Mouse (Mus musculus): ENCODE data around the gene Lypla2. TPM values are rescaled to one million over a fixed set of nuclear protein-coding genes. Genes with fewer than 3 reads are reported as not detected.
A peak's percentile ranks its signal among the peaks of the same experiment; 100 is the strongest.

Lypla2 gene
- total and polyA plus RNA-seq, 3 experiments: 54.9 to 91.8 (median 57.2) TPM

GRCm38 (mm10) chr4:135986943-135987710, 14.7 kb upstream of the Lypla2 start, which contains the start of gene Pithd1:
TSS of gene Pithd1 (minus strand) at chr4:135987264.
- H3K79me2 ChIP-seq (replicated peaks; ENCODE audit: control insufficient read depth, extremely low read depth, insufficient read depth, poor library complexity, severe bottlenecking): peaks cover 21% of the 10 kb centered on the region
- H3K27ac ChIP-seq (ENCODE audit: insufficient read depth, low read depth): peak within 1 kb of the TSS; percentile 14; the same call in 1 of the 2 replicates
- TF ChIP-seq CHD1 (IDR thresholded peaks at IDR 0.05; ENCODE audit: low read depth, low read length) (no peak), USF1 (IDR thresholded peaks at IDR 0.05; ENCODE audit: low read depth, low read length) (no peak), NELFE (IDR thresholded peaks at IDR 0.05; ENCODE audit: low read depth, low read length) (peak; percentile 96), MAZ (IDR thresholded peaks at IDR 0.05; ENCODE audit: low read depth, low read length) (peak; percentile 79), MAFK (IDR thresholded peaks at IDR 0.05; ENCODE audit: insufficient replicate concordance, low read length) (no peak), SIN3A (IDR thresholded peaks at IDR 0.05; ENCODE audit: low read length) (peak; percentile 92), ELF1 (IDR thresholded peaks at IDR 0.05; ENCODE audit: low read depth, low read length) (peak; percentile 49; the same call in 1 of the 2 replicates), CHD2 (IDR thresholded peaks at IDR 0.05; ENCODE audit: low read length) (no peak), MAX (IDR thresholded peaks at IDR 0.05; ENCODE audit: low read length) (peak; percentile 84), HCFC1 (IDR thresholded peaks at IDR 0.05; ENCODE audit: low read depth, low read length) (peak; percentile 76), MEF2A (IDR thresholded peaks at IDR 0.05; ENCODE audit: borderline replicate concordance, low read depth, low read length) (peak; percentile 65; the same call in 1 of the 2 replicates), TCF12 (IDR thresholded peaks at IDR 0.05; ENCODE audit: low read depth, low read length) (peak; percentile 82), BHLHE40 (IDR thresholded peaks at IDR 0.05; ENCODE audit: low read depth, low read length) (0 out of 2 replicates have a peak, but pooled peaks have one; percentile 14), CTCF (conservative IDR thresholded peaks at IDR 0.05 in 1 of 2, IDR thresholded peaks at IDR 0.05 in 1 of 2; ENCODE audit: low read depth in 2 of 2, low read length in 2 of 2) (peak in 1 of 2 experiments; percentile 35; a peak in 1 of 4 replicates), MXI1 (IDR thresholded peaks at IDR 0.05; ENCODE audit: low read depth, low read length) (peak; percentile 86), JUN (IDR thresholded peaks at IDR 0.05; ENCODE audit: insufficient read depth, low read depth, low read length) (no peak), UBTF (IDR thresholded peaks at IDR 0.05; ENCODE audit: low read depth, low read length) (peak; percentile 94), POLR2AphosphoS2 (IDR thresholded peaks at IDR 0.05; ENCODE audit: low read depth, low read length) (peak; percentile 88; the same call in 1 of the 2 replicates), NRF1 (IDR thresholded peaks at IDR 0.05; ENCODE audit: low read depth, low read length) (peak; percentile 99), ZNF384 (IDR thresholded peaks at IDR 0.05; ENCODE audit: low read depth, low read length) (no peak), EP300 (IDR thresholded peaks at IDR 0.05; ENCODE audit: low read length) (no peak), TBP (conservative IDR thresholded peaks at IDR 0.05; ENCODE audit: low read depth, low read length) (peak; percentile 51), MYC (IDR thresholded peaks at IDR 0.05; ENCODE audit: low read depth, low read length) (peak; percentile 80), IRF4 (IDR thresholded peaks at IDR 0.05; ENCODE audit: low read depth, low read length) (peak; percentile 50; the same call in 1 of the 2 replicates), POLR2A (IDR thresholded peaks at IDR 0.05; ENCODE audit: low read depth, low read length) (peak; percentile 97), ZMIZ1 (IDR thresholded peaks at IDR 0.05; ENCODE audit: low read depth, low read length) (peak; percentile 97)
- H3K27me3 ChIP-seq (replicated peaks): no peaks in the 10 kb centered on the region
- DNase-seq (ENCODE audit: extremely low read depth): peak; percentile 91
- dilution Hi-C loops (cut with MboI; ENCODE audit: extremely low pct_ligation_motif_present, extremely low pct_unique_long_range_greater_than_20kb, low sequenced_read_pairs) (no loop called here), in situ Hi-C loops (cut with MboI; ENCODE audit: low pct_ligation_motif_present, low pct_unique_long_range_greater_than_20kb, low sequenced_read_pairs) (loop anchor here (5.0 kb wide), 1 partner anchor 45 kb away; no protein-coding TSS in a partner anchor)
- H3K36me3 ChIP-seq (replicated peaks in 1 of 2; ENCODE audit: control insufficient read depth in 1 of 2, insufficient read depth in 1 of 2, low read length in 1 of 2): peaks cover 18 to 30% of the 10 kb centered on the region in 2 experiments
- H3K4me1 ChIP-seq (ENCODE audit: control insufficient read depth in 1 of 2, insufficient read depth in 2 of 2): peaks cover 2 to 26% of the 10 kb centered on the region in 2 experiments; a peak in 2 of 4 replicates
- peak within 1 kb of the TSS; percentile 96 to 99 (median 96) for H3K4me3 ChIP-seq (replicated peaks in 1 of 3; ENCODE audit: low read depth in 2 of 3, low read length in 2 of 3, poor library complexity in 1 of 3)
- peaks cover 7% of the 10 kb centered on the region for H3K9me3 ChIP-seq (replicated peaks; ENCODE audit: low read length)
- peak within 1 kb of the TSS; percentile 70 for H3K9ac ChIP-seq (ENCODE audit: insufficient read depth, low read depth)
- H3K4me2 ChIP-seq (ENCODE audit: insufficient read depth, low read depth, poor library complexity, severe bottlenecking): peak within 1 kb of the TSS; percentile 82
